Mouse (Mus musculus): ENCODE results near the gene Zfp810.

The Zfp810 gene

GRCm38 (mm10) chr9:22259184-22260091, 48.0 kb downstream of the Zfp810 start, which contains the start of gene Zfp599:
Zfp599 (minus strand) TSS chr9:22259895.
- DNase-seq (ENCODE audit: low spot score): peak; percentile 45

DNA sequence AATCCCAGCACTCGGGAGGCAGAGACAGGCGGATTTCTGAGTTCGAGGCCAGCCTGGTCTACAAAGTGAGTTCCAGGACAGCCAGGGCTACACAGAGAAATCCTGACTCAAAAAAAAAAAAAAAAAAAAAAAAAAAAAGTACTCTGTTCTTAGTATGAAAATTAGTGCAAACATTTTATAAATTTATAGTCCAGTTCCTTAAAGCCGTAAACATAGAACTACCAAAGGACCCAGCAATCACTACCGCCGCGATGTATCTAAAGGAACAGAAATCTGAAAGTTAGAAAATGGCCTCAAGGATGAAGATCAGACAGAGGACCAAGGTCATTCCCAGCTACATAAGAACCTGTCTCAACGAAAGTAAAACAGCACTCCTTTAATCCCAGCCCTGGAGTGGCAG, 48.7 kb downstream of the Zfp810 start:
- no peak for DNase-seq (ENCODE audit: low spot score)

DNA sequence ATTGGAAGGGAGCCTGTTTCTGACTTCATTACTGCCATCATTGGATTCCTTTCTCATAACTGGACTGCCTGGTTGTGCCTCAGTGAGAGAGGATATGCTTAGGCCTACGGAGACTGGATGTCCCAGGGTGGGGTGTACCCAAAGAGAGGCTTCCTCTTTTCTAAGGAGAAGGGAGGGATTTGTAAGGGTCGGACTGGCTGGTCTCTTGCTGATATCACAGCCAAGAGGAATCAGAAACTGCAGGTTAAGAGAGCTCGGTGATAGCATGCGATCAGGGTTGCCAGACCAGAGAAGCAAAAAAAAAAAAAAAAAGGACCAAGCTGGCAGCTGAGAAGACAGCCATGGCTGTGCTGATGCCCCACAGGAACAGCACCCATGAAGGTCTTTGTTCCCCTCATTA, 50.9 kb downstream of the Zfp810 start:
- no peak for DNase-seq (ENCODE audit: low spot score)

DNA sequence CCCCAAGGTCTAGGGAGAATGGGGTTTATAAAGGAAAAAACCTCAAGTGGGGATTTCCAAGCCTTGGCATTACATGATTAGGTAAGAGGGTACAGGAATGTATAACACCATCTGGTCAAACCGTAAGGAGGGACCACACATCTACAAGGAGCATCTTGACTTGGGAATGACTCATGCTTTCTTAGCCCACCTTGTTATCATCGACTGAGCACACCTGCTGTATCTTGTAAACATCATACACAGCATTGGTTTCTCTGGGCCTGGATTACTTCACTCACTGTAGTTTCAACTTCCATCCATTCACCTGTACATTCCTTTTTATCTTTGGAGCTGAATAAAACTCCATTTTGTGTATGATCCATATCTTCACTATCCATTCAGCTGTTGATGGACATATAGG, 63.2 kb downstream of the Zfp810 start:
- DNase-seq (ENCODE audit: low spot score): no peak

DNA sequence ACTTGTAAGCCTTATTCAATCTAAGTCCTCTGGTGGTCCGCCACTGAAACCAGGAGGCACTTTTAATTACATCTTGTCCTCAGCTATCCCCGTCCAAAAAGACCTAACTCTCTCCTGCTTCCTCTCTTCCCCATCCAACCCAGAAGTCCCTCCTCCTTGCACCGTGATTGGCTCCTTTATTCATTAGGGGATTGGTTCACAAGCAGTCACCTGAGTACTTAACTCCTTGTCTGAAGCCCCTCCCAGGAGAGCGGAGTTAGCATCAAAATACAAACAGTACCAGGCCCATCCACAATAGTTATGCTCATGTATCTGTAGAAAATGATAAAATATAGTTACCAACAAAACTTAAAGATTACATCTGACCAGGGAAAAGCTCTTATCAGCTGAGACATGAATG, 67.4 kb downstream of the Zfp810 start:
- peak; percentile 27 for DNase-seq (ENCODE audit: low spot score)

GRCm38 (mm10) chr9:22230556-22230955, 76.9 kb downstream of the Zfp810 start:
- DNase-seq (ENCODE audit: low spot score): no peak

DNA sequence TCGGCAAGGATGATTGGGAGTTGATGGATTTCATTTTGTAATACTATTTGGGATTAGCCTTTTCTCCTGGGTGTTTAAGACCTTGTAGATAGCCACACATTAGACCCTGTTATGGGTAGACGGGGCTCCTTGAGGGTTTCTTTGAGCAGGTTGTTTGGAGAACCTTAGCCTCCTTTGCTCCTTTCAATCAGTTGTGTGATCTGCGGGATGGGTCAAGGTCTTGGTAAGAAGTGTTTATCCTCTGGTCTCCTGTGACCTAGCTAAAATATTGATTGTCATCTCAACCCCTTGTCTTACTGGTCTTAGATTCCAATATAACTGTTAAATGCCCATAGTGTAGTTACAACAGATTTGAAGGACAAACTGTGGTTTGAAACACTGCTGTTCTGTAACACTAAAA, 77.4 kb downstream of the Zfp810 start:
- no peak for DNase-seq (ENCODE audit: low spot score)

GRCm38 (mm10) chr9:22229386-22230026, 77.9 kb downstream of the Zfp810 start:
- DNase-seq (ENCODE audit: low spot score): no peak

GRCm38 (mm10) chr9:22226846-22227245, 80.6 kb downstream of the Zfp810 start:
- DNase-seq (ENCODE audit: low spot score): peak; percentile 47

All from testis, postnatal 14 days (tissue).